Mouse (Mus musculus) spleen, postnatal 4 days (tissue): ENCODE data around the gene 4931406P16Rik.

Source experiments
- DNase-seq, 2 experiments: peaks; one replicate each; pipeline ENCODE4 v3.0.0; 2022; ENCODE audit warnings: low spot score in 2 of 2

4931406P16Rik gene

GRCm38 (mm10) chr7:34246870-34247499 lies 66.4 kb downstream of the 4931406P16Rik start:
- no peak for DNase-seq

GRCm38 (mm10) chr7:34242176-34242575 lies 71.2 kb downstream of the 4931406P16Rik start:
- no peak for DNase-seq

GRCm38 (mm10) chr7:34238086-34238485 lies 75.3 kb downstream of the 4931406P16Rik start:
- DNase-seq: no peak

- DNase-seq: no peak
Observed at GRCm38 (mm10) chr7:34235602-34236001, 77.7 kb downstream of the 4931406P16Rik start.

GRCm38 (mm10) chr7:34234610-34235561 lies 78.5 kb downstream of the 4931406P16Rik start:
- no peak for DNase-seq

- peak; percentile 97 for DNase-seq
Observed at GRCm38 (mm10) chr7:34233909-34234609, 79.3 kb downstream of the 4931406P16Rik start.

- no peak for DNase-seq
Observed at GRCm38 (mm10) chr7:34232785-34233725, 80.3 kb downstream of the 4931406P16Rik start.

- peak; percentile 78 to 90 for DNase-seq
Observed at GRCm38 (mm10) chr7:34230116-34230515, 83.2 kb downstream of the 4931406P16Rik start, which contains the start of gene Gpi1. TSS of gene Gpi1 (minus strand) at chr7:34230336.

- DNase-seq: peak; percentile 33 to 73
Observed at GRCm38 (mm10) chr7:34229691-34230111, 83.7 kb downstream of the 4931406P16Rik start.

- DNase-seq: no peak
Observed at GRCm38 (mm10) chr7:34229153-34229552, 84.2 kb downstream of the 4931406P16Rik start.

GRCm38 (mm10) chr7:34228641-34229040 lies 84.7 kb downstream of the 4931406P16Rik start:
- DNase-seq: no peak

- DNase-seq: no peak
Observed at GRCm38 (mm10) chr7:34226846-34227245, 86.5 kb downstream of the 4931406P16Rik start.

GRCm38 (mm10) chr7:34226086-34226485 lies 87.3 kb downstream of the 4931406P16Rik start:
- DNase-seq: no peak

- DNase-seq: no peak
Observed at GRCm38 (mm10) chr7:34224308-34224707, 89.0 kb downstream of the 4931406P16Rik start.

- no peak for DNase-seq
Observed at GRCm38 (mm10) chr7:34222340-34222739, 91.0 kb downstream of the 4931406P16Rik start.

- no peak for DNase-seq
Observed at GRCm38 (mm10) chr7:34221594-34222250, 91.6 kb downstream of the 4931406P16Rik start.

GRCm38 (mm10) chr7:34218496-34218895 lies 94.9 kb downstream of the 4931406P16Rik start:
- DNase-seq: no peak

- no peak for DNase-seq
Observed at GRCm38 (mm10) chr7:34216474-34216873, 96.9 kb downstream of the 4931406P16Rik start.

- DNase-seq: no peak
Observed at GRCm38 (mm10) chr7:34215481-34215880, 97.9 kb downstream of the 4931406P16Rik start.

GRCm38 (mm10) chr7:34214644-34215043 lies 98.7 kb downstream of the 4931406P16Rik start:
- DNase-seq: peak in 1 of 2 experiments; percentile 36
